Mouse (Mus musculus): Measurements from ENCODE around the gene Taok3.

The Taok3 gene

GRCm38 (mm10) chr5:117182411-117182810, 62.5 kb downstream of the Taok3 start:
- DNase-seq (ENCODE audit: low spot score): no peak

- DNase-seq (ENCODE audit: low spot score): no peak
Observed at GRCm38 (mm10) chr5:117184832-117185231, 64.9 kb downstream of the Taok3 start.

- DNase-seq (ENCODE audit: low spot score): no peak
Observed at GRCm38 (mm10) chr5:117185673-117186072, 65.7 kb downstream of the Taok3 start.

- DNase-seq (ENCODE audit: low spot score): no peak
Observed at GRCm38 (mm10) chr5:117192061-117192460, 72.1 kb downstream of the Taok3 start.

GRCm38 (mm10) chr5:117193748-117194147, 73.8 kb downstream of the Taok3 start:
- no peak for DNase-seq (ENCODE audit: low spot score)

GRCm38 (mm10) chr5:117194672-117195071, 74.7 kb downstream of the Taok3 start:
- DNase-seq (ENCODE audit: low spot score): no peak

GRCm38 (mm10) chr5:117196551-117196950, 76.6 kb downstream of the Taok3 start:
- no peak for DNase-seq (ENCODE audit: low spot score)

GRCm38 (mm10) chr5:117198390-117198789, 78.5 kb downstream of the Taok3 start:
- no peak for DNase-seq (ENCODE audit: low spot score)

GRCm38 (mm10) chr5:117207286-117207685, 87.4 kb downstream of the Taok3 start:
- no peak for DNase-seq (ENCODE audit: low spot score)

GRCm38 (mm10) chr5:117214016-117214415, 94.1 kb downstream of the Taok3 start:
- DNase-seq (ENCODE audit: low spot score): no peak

- DNase-seq (ENCODE audit: low spot score): no peak
Observed at GRCm38 (mm10) chr5:117231059-117231458, 111.1 kb downstream of the Taok3 start.

GRCm38 (mm10) chr5:117236540-117236939, 116.6 kb downstream of the Taok3 start:
- DNase-seq (ENCODE audit: low spot score): no peak

GRCm38 (mm10) chr5:117239106-117239505, 119.2 kb downstream of the Taok3 start:
- DNase-seq (ENCODE audit: low spot score): no peak

GRCm38 (mm10) chr5:117240321-117240731, 120.4 kb downstream of the Taok3 start:
- DNase-seq (ENCODE audit: low spot score): peak; percentile 62

GRCm38 (mm10) chr5:117240761-117241322, 120.9 kb downstream of the Taok3 start:
- DNase-seq (ENCODE audit: low spot score): peak; percentile 39

- no peak for DNase-seq (ENCODE audit: low spot score)
Observed at GRCm38 (mm10) chr5:117241935-117242531, 122.1 kb downstream of the Taok3 start.

- DNase-seq (ENCODE audit: low spot score): peak; percentile 50
Observed at GRCm38 (mm10) chr5:117242671-117243478, 122.9 kb downstream of the Taok3 start.

- no peak for DNase-seq (ENCODE audit: low spot score)
Observed at GRCm38 (mm10) chr5:117245170-117245569, 125.2 kb downstream of the Taok3 start.

GRCm38 (mm10) chr5:117248351-117248750, 128.4 kb downstream of the Taok3 start:
- DNase-seq (ENCODE audit: low spot score): no peak

- DNase-seq (ENCODE audit: low spot score): no peak
Observed at GRCm38 (mm10) chr5:117250796-117251195, 130.9 kb downstream of the Taok3 start.

- no peak for DNase-seq (ENCODE audit: low spot score)
Observed at GRCm38 (mm10) chr5:117251763-117252162, 131.8 kb downstream of the Taok3 start.

GRCm38 (mm10) chr5:117258276-117258675, 138.3 kb downstream of the Taok3 start:
- no peak for DNase-seq (ENCODE audit: low spot score)

- DNase-seq (ENCODE audit: low spot score): no peak
Observed at GRCm38 (mm10) chr5:117263566-117263965, 143.6 kb downstream of the Taok3 start.

Measured in retina, embryonic 14.5 days (tissue).